Mouse (Mus musculus): ENCODE measurements around the gene Dpp9.

DNA sequence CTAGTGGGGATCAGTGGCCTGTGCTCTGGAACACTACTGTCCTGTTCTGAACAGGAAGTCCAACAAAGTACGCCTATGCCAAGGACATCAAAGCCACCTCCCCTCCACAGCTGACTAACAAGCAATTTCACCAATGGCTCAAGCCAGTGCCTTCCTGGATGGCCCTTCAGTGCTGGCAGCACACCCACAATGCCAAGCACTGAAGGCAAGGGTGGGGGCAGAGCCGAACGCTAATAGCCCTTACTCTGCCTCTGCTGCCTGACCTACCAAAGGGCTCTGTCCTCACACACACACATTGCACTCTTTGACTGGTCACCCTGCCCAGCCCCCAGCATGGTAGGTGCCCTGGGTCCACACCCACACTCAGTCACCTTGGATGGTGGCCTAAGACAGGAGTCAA is 9.9 kb downstream of the Dpp9 start:
- TF ChIP-seq POLR2A (IDR thresholded peaks at IDR 0.05; ENCODE audit: low read depth, low read length): no peak
- no peak for TF ChIP-seq CTCF (IDR thresholded peaks at IDR 0.05; ENCODE audit: borderline replicate concordance, insufficient read depth, low read length)

Measured in embryonic fibroblast, embryonic 13.5 days (primary cell).